Mouse (Mus musculus) limb, embryonic 10.5 days (tissue): Measurements from ENCODE around the gene Tmem128. TPM values are rescaled to one million over a fixed set of nuclear protein-coding genes. Genes with fewer than 3 reads are reported as not detected.

Source experiments
- DNase-seq: peaks from one replicate; pipeline ENCODE4 v3.0.0-alpha.2; 2017; ENCODE audit warnings: low spot score
- H3K27ac ChIP-seq: fragments of 300-500 bp; sonication (generic); 2 replicates; pipeline ENCODE4 v1.5.1; 2016; ENCODE audit warnings: mild to moderate bottlenecking
- H3K27me3 ChIP-seq: fragments of 300-500 bp; sonication (generic); 2 replicates; pipeline ENCODE4 v1.6.1; 2016; ENCODE audit warnings: low read depth, mild to moderate bottlenecking; ENCODE audit not compliant: poor library complexity, severe bottlenecking
- H3K36me3 ChIP-seq: fragments of 300-500 bp; sonication (generic); 2 replicates; pipeline ENCODE4 v1.6.1; 2016; ENCODE audit warnings: mild to moderate bottlenecking, moderate library complexity
- H3K4me1 ChIP-seq: fragments of 300-500 bp; sonication (generic); 2 replicates; pipeline ENCODE4 v1.6.1; 2016
- H3K4me3 ChIP-seq: fragments of 300-500 bp; sonication (generic); 2 replicates; pipeline ENCODE4 v1.5.1; 2016; ENCODE audit warnings: mild to moderate bottlenecking, moderate library complexity
- H3K9me3 ChIP-seq: fragments of 300-500 bp; sonication (generic); replicated peaks from 2 replicates; pipeline ENCODE4 v1.6.1; 2016; ENCODE audit warnings: mild to moderate bottlenecking
- WGBS: fragments of 180-500 bp; shearing (Covaris S2); methylation state at CpG from one replicate; pipeline ENCODE4 v1.1.7; 2016; 5-methylcytosine and 5-hydroxymethylcytosine counted together
- polyA plus RNA-seq: library from polyadenylated mRNA; unstranded; fragments of >200 nt; fragmentation: Nextera tagmentation; extraction: Ambion mirVana; gene quantifications from 2 replicates; pipeline ENCODE4 v1.2.1, GENCODE M21; 2016

The Tmem128 gene
- polyA plus RNA-seq, 1 experiment from 2014 or later, result 69.3 TPM

DNA sequence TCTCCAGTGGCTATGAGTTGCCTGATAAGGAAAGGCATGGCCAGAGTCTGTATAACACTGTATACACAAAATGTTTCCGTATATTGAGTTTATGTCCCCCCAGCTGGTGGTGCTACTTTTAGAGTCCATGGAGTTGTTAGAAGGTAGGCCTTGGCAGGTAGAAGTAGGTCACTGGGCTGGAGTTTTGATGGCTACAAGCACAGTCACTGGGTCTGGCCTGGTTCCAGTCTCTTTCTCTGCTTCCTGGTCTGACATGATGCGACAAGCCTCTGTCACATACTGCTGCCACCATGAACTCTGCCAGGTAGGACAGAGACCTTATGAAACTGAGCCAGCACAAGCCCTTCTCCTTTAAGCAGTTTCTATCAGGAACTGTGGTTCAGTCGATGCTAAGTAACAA lies 28.5 kb downstream of the Tmem128 start:
- H3K27ac ChIP-seq, result no peak overlapping the region
- H3K4me1 ChIP-seq, result peaks cover 4% of the 10 kb centered on the region; the same call in 1 of the 2 replicates
- WGBS, result 89% methylated on average over 3 of the region's 3 CpGs
- H3K9me3 ChIP-seq, result no peaks in the 10 kb centered on the region
- H3K27me3 ChIP-seq, result no peaks in the 10 kb centered on the region
- H3K4me3 ChIP-seq, result no peak overlapping the region
- no peak for DNase-seq
- H3K36me3 ChIP-seq, result no peaks in the 10 kb centered on the region

DNA sequence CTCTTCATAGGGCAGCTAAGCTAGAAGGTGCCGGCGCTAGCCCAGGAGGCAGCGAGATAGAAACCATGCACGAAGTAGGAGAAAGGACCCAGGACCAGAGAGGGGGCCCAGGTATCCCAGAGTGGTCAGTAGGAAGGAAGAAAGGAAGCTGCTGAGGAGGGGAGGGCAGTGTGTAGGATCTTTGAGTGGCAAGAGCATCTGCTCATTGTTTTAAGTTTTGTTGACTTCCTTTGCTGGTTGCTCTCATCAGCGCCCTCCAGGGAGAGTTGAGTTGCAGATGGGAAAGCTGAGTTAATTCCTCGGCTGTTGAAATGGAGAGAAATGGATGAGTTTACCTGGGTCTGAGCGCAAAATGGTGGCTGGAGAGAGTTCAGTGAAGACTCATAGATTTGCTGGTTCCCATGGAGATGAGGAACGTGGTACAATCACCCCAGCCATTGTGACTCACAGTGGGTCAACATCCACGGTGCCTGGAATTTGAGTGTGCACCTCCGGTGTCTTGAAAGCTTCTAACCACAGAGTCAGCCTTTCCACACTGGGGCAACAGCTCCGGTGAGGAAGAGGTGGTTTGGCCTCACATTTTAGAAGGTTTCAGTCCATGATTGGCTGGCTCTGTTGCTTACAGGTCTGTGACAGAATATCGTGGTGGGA lies 41.9 kb downstream of the Tmem128 start:
- H3K27ac ChIP-seq, result no peak overlapping the region
- H3K9me3 ChIP-seq, result no peaks in the 10 kb centered on the region
- 0 out of 2 replicates have a peak, but pooled peaks cover 4% of the 10 kb centered on the region for H3K27me3 ChIP-seq
- WGBS, result 92% methylated on average over 12 of the region's 12 CpGs
- H3K36me3 ChIP-seq, result no peaks in the 10 kb centered on the region
- H3K4me1 ChIP-seq, result peaks cover 16% of the 10 kb centered on the region
- H3K4me3 ChIP-seq, result no peak overlapping the region
- DNase-seq, result no peak

DNA sequence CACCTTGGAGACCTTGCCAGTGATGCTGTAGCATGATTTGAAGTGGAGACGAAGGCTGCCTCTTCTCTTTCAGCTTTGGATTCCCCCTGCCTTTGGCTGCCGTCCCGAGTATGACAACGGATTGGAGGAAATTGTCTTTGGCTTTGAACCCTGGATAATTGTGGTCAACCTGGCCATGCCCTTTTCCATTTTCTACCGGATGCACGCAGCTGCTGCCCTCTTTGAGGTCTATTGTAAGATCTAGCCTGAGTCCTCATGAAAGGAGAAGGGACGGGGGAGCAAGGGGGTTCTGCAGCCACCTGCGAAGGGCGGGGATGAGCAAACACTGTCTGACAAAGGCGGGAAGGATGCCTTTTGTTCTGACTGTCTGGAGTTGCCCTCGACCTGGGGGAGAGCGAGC lies 42.7 kb downstream of the Tmem128 start:
- DNase-seq, result no peak
- H3K27ac ChIP-seq, result no peak overlapping the region
- H3K4me3 ChIP-seq, result no peak overlapping the region
- H3K36me3 ChIP-seq, result no peaks in the 10 kb centered on the region
- H3K27me3 ChIP-seq, result 0 out of 2 replicates have a peak, but pooled peaks cover 4% of the 10 kb centered on the region
- no peaks in the 10 kb centered on the region for H3K9me3 ChIP-seq
- H3K4me1 ChIP-seq, result peaks cover 16% of the 10 kb centered on the region
- WGBS, result 62% methylated on average over 12 of the region's 12 CpGs

DNA sequence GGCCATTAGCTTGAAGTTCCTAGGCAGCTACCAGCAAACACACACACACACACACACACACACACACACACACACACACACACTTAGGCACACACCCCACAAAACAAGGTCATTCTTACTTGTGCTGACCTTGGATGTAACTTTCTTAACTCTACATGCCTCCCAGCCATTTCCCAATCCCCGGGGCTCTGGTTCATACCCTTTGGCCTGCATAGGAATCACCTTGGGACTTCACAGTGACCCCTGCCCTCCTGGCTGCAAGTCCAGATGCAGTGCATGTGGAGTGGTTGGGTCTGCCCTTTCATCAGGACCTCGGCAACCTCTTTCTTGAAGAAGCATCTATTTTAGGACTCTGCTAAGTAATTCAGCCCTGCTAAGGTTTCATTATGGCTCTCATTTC lies 45.3 kb downstream of the Tmem128 start:
- 0 out of 2 replicates have a peak, but pooled peaks cover 7% of the 10 kb centered on the region for H3K4me1 ChIP-seq
- DNase-seq, result no peak
- H3K27ac ChIP-seq, result no peak overlapping the region
- H3K4me3 ChIP-seq, result no peak overlapping the region
- 66% methylated on average over 2 of the region's 2 CpGs for WGBS
- H3K36me3 ChIP-seq, result no peaks in the 10 kb centered on the region
- H3K9me3 ChIP-seq, result no peaks in the 10 kb centered on the region
- H3K27me3 ChIP-seq, result 0 out of 2 replicates have a peak, but pooled peaks cover 11% of the 10 kb centered on the region

DNA sequence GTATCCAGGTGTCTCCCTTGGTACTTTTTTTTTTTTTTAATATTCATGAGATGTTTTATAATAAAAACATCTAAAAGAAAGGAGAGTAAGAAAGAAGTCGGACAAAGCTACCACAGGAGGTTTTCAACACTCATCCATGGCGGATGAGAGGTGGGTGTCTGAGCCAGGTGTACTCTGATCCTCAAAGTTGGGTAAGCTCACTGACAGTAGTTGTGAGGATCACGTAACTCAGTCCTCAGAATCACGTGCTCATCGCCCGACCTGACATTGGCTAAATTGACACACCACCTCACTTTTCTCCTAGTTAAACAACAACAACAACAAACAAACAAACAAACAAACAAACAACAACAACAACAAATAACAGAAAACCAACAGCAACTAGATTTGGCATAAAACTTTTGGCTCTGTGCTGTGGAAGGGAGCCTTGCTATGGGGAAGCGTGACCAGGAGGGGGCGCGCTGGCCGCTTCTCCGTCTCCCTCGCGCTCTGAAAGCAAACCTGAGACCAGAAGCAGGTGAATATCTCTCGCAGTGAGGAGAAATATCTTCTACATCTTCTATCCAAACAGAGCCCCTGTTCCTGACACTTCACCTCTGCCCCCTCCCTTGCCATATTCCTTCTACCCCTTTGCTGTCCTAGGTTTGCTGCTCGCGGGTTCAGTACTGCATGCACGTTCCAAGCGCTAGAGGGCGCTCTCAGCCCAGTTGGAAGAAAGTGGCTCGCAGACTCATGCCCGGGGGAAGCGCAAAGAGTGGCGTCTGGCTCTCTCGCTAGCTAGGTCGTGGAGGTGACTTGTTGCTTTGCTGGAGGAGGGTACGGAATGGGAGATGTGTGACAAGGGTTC lies 47.5 kb downstream of the Tmem128 start:
- peak overlapping the region; percentile 46 for H3K4me3 ChIP-seq
- H3K9me3 ChIP-seq, result no peaks in the 10 kb centered on the region
- no peak overlapping the region for H3K27ac ChIP-seq
- peak; percentile 95 for DNase-seq
- no peaks in the 10 kb centered on the region for H3K36me3 ChIP-seq
- 11% methylated on average over 26 of the region's 26 CpGs for WGBS
- H3K4me1 ChIP-seq, result 0 out of 2 replicates have a peak, but pooled peaks cover 7% of the 10 kb centered on the region
- 0 out of 2 replicates have a peak, but pooled peaks cover 8% of the 10 kb centered on the region for H3K27me3 ChIP-seq

DNA sequence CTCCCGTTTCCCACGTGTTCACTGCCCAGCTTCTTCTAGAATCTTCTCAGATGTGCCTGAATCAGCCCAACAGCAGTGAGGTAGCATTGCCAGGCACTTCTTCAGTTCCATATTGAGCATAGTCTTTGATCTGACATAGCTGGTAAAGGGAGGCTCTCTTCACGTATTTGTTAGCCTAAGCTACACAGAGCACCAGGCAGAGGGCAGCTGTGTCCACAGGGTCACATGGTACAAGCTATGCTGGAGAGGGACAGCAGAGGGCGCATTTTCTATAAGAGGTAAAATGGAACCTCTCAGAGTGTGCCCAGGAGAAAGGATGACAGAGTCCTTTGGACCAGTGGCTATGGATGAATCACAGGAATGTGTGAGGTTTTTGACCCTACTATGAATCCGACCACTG lies 48.9 kb downstream of the Tmem128 start:
- Histone ChIP-seq H3K4me1 (0 out of 2 replicates have a peak, but pooled peaks cover 7% of the 10 kb centered on the region), H3K27me3 (0 out of 2 replicates have a peak, but pooled peaks cover 8% of the 10 kb centered on the region), H3K4me3 (no peak overlapping the region), H3K9me3 (no peaks in the 10 kb centered on the region), H3K27ac (no peak overlapping the region), H3K36me3 (no peaks in the 10 kb centered on the region)
- 53% methylated on average over 5 of the region's 5 CpGs for WGBS
- peak; percentile 49 for DNase-seq

DNA sequence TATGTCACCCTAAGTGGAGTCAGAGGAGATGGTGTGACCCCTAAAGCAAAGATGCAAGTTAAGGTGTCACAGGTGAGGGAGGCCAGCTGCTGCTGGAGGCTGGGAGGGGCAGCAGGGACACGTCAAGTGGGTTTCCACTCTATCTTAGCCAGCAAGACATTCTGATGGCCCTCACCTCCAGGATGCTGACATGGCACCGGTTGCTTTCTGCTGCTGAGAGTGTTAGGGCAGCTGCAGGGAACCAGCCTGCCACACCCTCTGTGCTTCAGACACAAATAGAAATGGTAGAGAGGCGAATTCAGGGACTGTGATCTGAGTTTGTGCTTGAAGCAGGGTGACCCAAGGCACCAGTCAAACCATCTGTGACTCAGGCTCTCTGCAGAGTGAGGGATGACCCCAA lies 49.8 kb downstream of the Tmem128 start:
- Histone ChIP-seq H3K36me3 (no peaks in the 10 kb centered on the region), H3K4me1 (0 out of 2 replicates have a peak, but pooled peaks cover 7% of the 10 kb centered on the region), H3K27me3 (peaks cover 14% of the 10 kb centered on the region; the same call in 1 of the 2 replicates), H3K27ac (no peak overlapping the region), H3K4me3 (no peak overlapping the region), H3K9me3 (no peaks in the 10 kb centered on the region)
- no peak for DNase-seq
- 74% methylated on average over 3 of the region's 3 CpGs for WGBS

Other genes with a start within 250 kb of the Tmem128 start
- 49.4 and 53.4 TPM in 2 replicates for gene Stx18, start 221.4 kb upstream of the Tmem128 start, polyA plus RNA-seq
- 77.7 and 110 TPM in 2 replicates for gene Nsg1, start 100.3 kb upstream of the Tmem128 start, polyA plus RNA-seq
- 16.5 and 19.2 TPM in 2 replicates for gene Zbtb49, start 39.7 kb upstream of the Tmem128 start, polyA plus RNA-seq
- gene Lyar, start 39.7 kb upstream of the Tmem128 start, polyA plus RNA-seq, result 170 and 208 TPM in 2 replicates
- 0.19 TPM in 1 of 2 replicates, not detected in the other for gene Otop1, start 15.8 kb downstream of the Tmem128 start, polyA plus RNA-seq
- not detected in 2 replicates for gene Drd5, start 59.2 kb downstream of the Tmem128 start, polyA plus RNA-seq
- gene Slc2a9, start 243.0 kb downstream of the Tmem128 start, polyA plus RNA-seq, result 0.13 TPM in 1 of 2 replicates, not detected in the other